Mouse (Mus musculus) limb, embryonic 14.5 days (tissue): ENCODE data around the gene Olfr839-ps1. TPM values are rescaled to one million over a fixed set of nuclear protein-coding genes. Genes with fewer than 3 reads are reported as not detected.

Source experiments
- ATAC-seq: fragments of 200-750 bp; cut with Nextera tagmentation; 2 replicates; pipeline ENCODE4 v1.8.0; 2017; ENCODE audit warnings: low read depth, moderate number of reproducible peaks, moderate TSS enrichment; ENCODE audit not compliant: low FRiP score
- DNase-seq: peaks from one replicate; pipeline ENCODE4 v3.0.0-alpha.2; 2015; ENCODE audit warnings: low spot score
- H3K27ac ChIP-seq: fragments of 300-500 bp; sonication (generic); replicated peaks from 2 replicates; pipeline ENCODE4 v1.5.1; 2014; ENCODE audit warnings: low read depth, mild to moderate bottlenecking, low read length, moderate library complexity, mixed read lengths
- H3K27me3 ChIP-seq: fragments of 300-500 bp; sonication (generic); 2 replicates; pipeline ENCODE4 v1.6.1; 2014; ENCODE audit warnings: low read length, mixed read lengths; ENCODE audit not compliant: control insufficient read depth, insufficient read depth
- H3K36me3 ChIP-seq: fragments of 300-500 bp; sonication (generic); 2 replicates; pipeline ENCODE4 v1.6.1; 2014; ENCODE audit warnings: mild to moderate bottlenecking, low read length, moderate library complexity, mixed read lengths; ENCODE audit not compliant: control insufficient read depth, insufficient read depth
- H3K4me1 ChIP-seq: fragments of 300-500 bp; sonication (generic); 2 replicates; pipeline ENCODE4 v1.6.1; 2014; ENCODE audit warnings: antibody characterized with exemption, low read length, mixed read lengths; ENCODE audit not compliant: control insufficient read depth, insufficient read depth
- H3K4me2 ChIP-seq: fragments of 300-500 bp; sonication (generic); replicated peaks from 2 replicates; pipeline ENCODE4 v1.6.1; 2014; ENCODE audit warnings: low read depth, mild to moderate bottlenecking, low read length, moderate library complexity; ENCODE audit not compliant: severe bottlenecking
- H3K4me3 ChIP-seq: fragments of 300-500 bp; sonication (generic); replicated peaks from 2 replicates; pipeline ENCODE4 v1.5.1; 2014; ENCODE audit warnings: low read length
- H3K9ac ChIP-seq: fragments of 300-500 bp; sonication (generic); 2 replicates; pipeline ENCODE4 v1.6.1; 2014; ENCODE audit warnings: mild to moderate bottlenecking, low read depth, low read length, moderate library complexity; ENCODE audit not compliant: severe bottlenecking
- H3K9me3 ChIP-seq: fragments of 300-500 bp; sonication (generic); 2 replicates; pipeline ENCODE4 v1.6.1; 2016; ENCODE audit warnings: low read length; ENCODE audit not compliant: control insufficient read depth
- POLR2A ChIP-seq: fragments of 200-500 bp; IDR thresholded peaks from 2 replicates; pipeline ENCODE4 v1.8.0; 2012; ENCODE audit warnings: inconsistent platforms, mild to moderate bottlenecking, moderate library complexity, borderline replicate concordance; ENCODE audit not compliant: insufficient read depth, insufficient read length; ENCODE audit errors: extremely low read depth
- WGBS: fragments of 180-500 bp; shearing (Covaris S2); extraction: QIAGEN DNeasy Blood & Tissue Kit; methylation state at CpG from one replicate; pipeline ENCODE4 v1.1.7; 2014; 5-methylcytosine and 5-hydroxymethylcytosine counted together
- polyA plus RNA-seq, 2 experiments: library from polyadenylated mRNA; depleted of rRNA in 1 of 2; stranded (reverse) in 1 of 2; unstranded in 1 of 2; fragments of >200 nt; fragmentation: Nextera tagmentation in 1 of 2; extraction: Ambion mirVana in 1 of 2; gene quantifications; 2 replicates each; pipeline versions ENCODE4 v1.2.1 to v1.2.3; 2012 to 2014

The Olfr839-ps1 gene
- not detected in 2 replicates for polyA plus RNA-seq (2012; rRNA removed)
- not detected in 2 replicates for polyA plus RNA-seq (2014; fragmentation: Nextera tagmentation; extraction: Ambion mirVana)

DNA sequence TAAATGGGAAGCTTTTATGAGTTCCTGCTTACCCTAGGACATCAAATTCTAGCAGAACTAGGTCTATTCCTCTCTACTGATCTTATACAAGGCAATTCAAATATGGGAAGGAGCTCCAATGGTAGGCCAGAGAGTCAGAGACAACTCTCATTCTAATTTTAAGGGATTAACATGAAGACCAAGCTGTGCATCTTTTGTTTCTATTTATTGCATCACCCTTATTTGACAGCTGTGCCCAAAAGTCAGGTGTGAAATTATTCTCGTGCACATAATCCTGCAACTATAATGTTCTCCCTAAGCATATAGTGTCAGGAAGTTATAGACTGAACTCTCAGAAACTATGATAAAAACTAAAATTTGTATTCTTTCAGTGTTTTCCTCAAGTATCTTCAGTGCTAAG, at the start of gene Olfr839-ps1:
Gene Olfr839-ps1, minus strand, starts transcription at position 101 of the 400 bp plus-strand sequence.
- Histone ChIP-seq H3K27me3 (no peaks in the 10 kb centered on the region), H3K4me3 (no peak within 1 kb of the TSS), H3K9me3 (peaks cover 4% of the 10 kb centered on the region; the same call in 1 of the 2 replicates), H3K9ac (no peak within 1 kb of the TSS), H3K27ac (no peak within 1 kb of the TSS), H3K4me1 (no peaks in the 10 kb centered on the region), H3K36me3 (no peaks in the 10 kb centered on the region), H3K4me2 (no peak within 1 kb of the TSS)
- no peak for TF ChIP-seq POLR2A
- 77% methylated on average over 1 of the region's 1 CpGs for WGBS
- no peak for DNase-seq
- ATAC-seq: no peak

DNA sequence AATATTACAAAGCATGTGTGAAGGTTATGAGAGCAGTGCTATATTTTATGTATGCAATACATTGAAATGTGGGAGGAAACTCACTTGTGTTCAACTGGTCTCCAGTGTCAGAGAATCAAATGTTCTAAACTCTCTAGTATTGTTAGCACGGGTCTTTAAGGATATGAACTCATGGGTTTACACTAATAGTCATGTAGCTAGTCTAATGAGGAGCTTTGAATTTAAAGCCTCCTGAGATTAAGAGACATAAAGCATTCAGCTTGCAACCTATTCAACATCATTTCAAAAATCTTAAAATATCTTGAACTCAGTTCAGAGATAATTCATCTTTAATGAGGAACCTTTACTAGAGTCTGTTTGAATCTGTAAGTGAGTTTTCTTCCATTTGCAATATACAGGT, 41.1 kb downstream of the Olfr839-ps1 start, which contains the start of gene Olfr837:
Gene Olfr837, plus strand, starts transcription at position 301 of the 400 bp plus-strand sequence.
- no peak within 1 kb of the TSS for H3K4me2 ChIP-seq
- 79% methylated on average over 1 of the region's 1 CpGs for WGBS
- H3K27me3 ChIP-seq: no peaks in the 10 kb centered on the region
- H3K4me1 ChIP-seq: no peaks in the 10 kb centered on the region
- no peak for ATAC-seq
- H3K4me3 ChIP-seq: no peak within 1 kb of the TSS
- no peak within 1 kb of the TSS for H3K9ac ChIP-seq
- no peaks in the 10 kb centered on the region for H3K36me3 ChIP-seq
- no peak for DNase-seq
- no peak within 1 kb of the TSS for H3K27ac ChIP-seq
- no peak for TF ChIP-seq POLR2A
- H3K9me3 ChIP-seq: no peaks in the 10 kb centered on the region

DNA sequence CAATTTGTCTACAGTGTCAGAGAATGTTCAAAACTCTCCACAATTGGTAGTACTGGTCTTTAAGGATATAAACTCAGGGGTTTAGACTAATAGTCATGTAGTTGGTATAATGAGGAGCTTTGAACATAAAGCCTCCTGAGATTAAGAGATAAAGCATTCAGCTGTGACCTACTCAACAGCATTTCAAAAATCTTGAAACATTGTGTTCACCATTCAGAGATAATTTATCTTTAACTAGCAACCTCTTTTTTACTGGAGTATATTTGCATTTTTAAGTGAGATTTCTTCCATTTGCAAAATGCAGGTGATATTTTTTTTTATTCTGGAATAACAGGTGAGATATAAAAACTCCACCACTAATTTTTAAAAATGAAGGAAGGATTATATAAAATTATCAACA, 57.0 kb downstream of the Olfr839-ps1 start, which contains the start of gene Olfr836:
Gene Olfr836, plus strand, starts transcription at position 301 of the 400 bp plus-strand sequence.
- Histone ChIP-seq H3K36me3 (no peaks in the 10 kb centered on the region), H3K9ac (no peak within 1 kb of the TSS), H3K4me3 (no peak within 1 kb of the TSS), H3K4me2 (no peak within 1 kb of the TSS), H3K4me1 (no peaks in the 10 kb centered on the region), H3K27me3 (no peaks in the 10 kb centered on the region), H3K9me3 (no peaks in the 10 kb centered on the region), H3K27ac (no peak within 1 kb of the TSS)
- DNase-seq (no peak), ATAC-seq (no peak)
- TF ChIP-seq POLR2A: no peak

Other genes starting within 250 kb of the Olfr839-ps1 start
- not detected in 2 replicates for gene Olfr832, start 240.2 kb downstream of the Olfr839-ps1 start, polyA plus RNA-seq (2012; rRNA removed)
- gene Olfr832, start 240.2 kb downstream of the Olfr839-ps1 start, polyA plus RNA-seq (2014; fragmentation: Nextera tagmentation; extraction: Ambion mirVana): not detected in 2 replicates
- not detected in 2 replicates for gene Olfr834, start 189.3 kb downstream of the Olfr839-ps1 start, polyA plus RNA-seq (2012; rRNA removed)
- not detected in 2 replicates for gene Olfr834, start 189.3 kb downstream of the Olfr839-ps1 start, polyA plus RNA-seq (2014; fragmentation: Nextera tagmentation; extraction: Ambion mirVana)
- not detected in 2 replicates for gene Olfr835, start 144.6 kb downstream of the Olfr839-ps1 start, polyA plus RNA-seq (2012; rRNA removed)
- gene Olfr835, start 144.6 kb downstream of the Olfr839-ps1 start, polyA plus RNA-seq (2014; fragmentation: Nextera tagmentation; extraction: Ambion mirVana): not detected in 2 replicates
- not detected in 2 replicates for gene Olfr836, start 56.9 kb downstream of the Olfr839-ps1 start, polyA plus RNA-seq (2012; rRNA removed)
- gene Olfr836, start 56.9 kb downstream of the Olfr839-ps1 start, polyA plus RNA-seq (2014; fragmentation: Nextera tagmentation; extraction: Ambion mirVana): not detected in 2 replicates
- gene Olfr837, start 41.0 kb downstream of the Olfr839-ps1 start, polyA plus RNA-seq (2012; rRNA removed): not detected in 2 replicates
- not detected in 2 replicates for gene Olfr837, start 41.0 kb downstream of the Olfr839-ps1 start, polyA plus RNA-seq (2014; fragmentation: Nextera tagmentation; extraction: Ambion mirVana)
- gene Olfr843, start 74.7 kb upstream of the Olfr839-ps1 start, polyA plus RNA-seq (2012; rRNA removed): not detected in 2 replicates
- not detected in 2 replicates for gene Olfr843, start 74.7 kb upstream of the Olfr839-ps1 start, polyA plus RNA-seq (2014; fragmentation: Nextera tagmentation; extraction: Ambion mirVana)
- not detected in 2 replicates for gene Olfr844, start 139.0 kb upstream of the Olfr839-ps1 start, polyA plus RNA-seq (2012; rRNA removed)
- not detected in 2 replicates for gene Olfr844, start 139.0 kb upstream of the Olfr839-ps1 start, polyA plus RNA-seq (2014; fragmentation: Nextera tagmentation; extraction: Ambion mirVana)
- gene Olfr845, start 159.1 kb upstream of the Olfr839-ps1 start, polyA plus RNA-seq (2012; rRNA removed): not detected in 2 replicates
- gene Olfr845, start 159.1 kb upstream of the Olfr839-ps1 start, polyA plus RNA-seq (2014; fragmentation: Nextera tagmentation; extraction: Ambion mirVana): not detected in 2 replicates
- not detected in 2 replicates for gene Olfr846, start 186.7 kb upstream of the Olfr839-ps1 start, polyA plus RNA-seq (2012; rRNA removed)
- not detected in 2 replicates for gene Olfr846, start 186.7 kb upstream of the Olfr839-ps1 start, polyA plus RNA-seq (2014; fragmentation: Nextera tagmentation; extraction: Ambion mirVana)
- not detected in 2 replicates for gene Olfr847, start 201.4 kb upstream of the Olfr839-ps1 start, polyA plus RNA-seq (2012; rRNA removed)
- not detected in 2 replicates for gene Olfr847, start 201.4 kb upstream of the Olfr839-ps1 start, polyA plus RNA-seq (2014; fragmentation: Nextera tagmentation; extraction: Ambion mirVana)